Mouse (Mus musculus): ENCODE data around the gene Gm11238.
"Not testable (repeated sequence)": the region's sequence is repeated elsewhere in the genome, so short reads cannot be mapped to it uniquely, and the experiment has no call there.

The Gm11238 gene

DNA sequence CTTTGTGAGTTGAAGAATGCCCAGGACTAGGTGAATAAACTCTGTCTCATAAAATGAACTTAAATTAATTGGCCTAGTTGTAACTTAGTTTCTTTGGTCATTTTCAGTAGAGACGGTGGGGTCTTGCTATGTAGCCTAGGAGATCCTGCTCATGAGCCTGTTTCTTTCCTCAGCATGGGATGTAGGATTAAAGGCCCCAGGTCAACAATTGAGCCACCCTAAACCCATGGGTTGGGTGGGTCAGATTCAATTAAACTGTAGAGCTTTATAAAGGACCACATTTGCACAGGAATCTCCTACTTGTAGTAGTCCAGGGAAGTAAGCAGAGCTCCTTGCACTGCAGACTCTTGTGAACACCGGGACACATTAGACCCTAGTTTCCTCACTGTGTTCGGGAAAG is at the start of gene Gm11238:
Gene Gm11238 (plus strand): TSS at position 301 of the 400 bp plus-strand sequence.
- DNase-seq (ENCODE audit: low read depth): not testable (repeated sequence)

DNA sequence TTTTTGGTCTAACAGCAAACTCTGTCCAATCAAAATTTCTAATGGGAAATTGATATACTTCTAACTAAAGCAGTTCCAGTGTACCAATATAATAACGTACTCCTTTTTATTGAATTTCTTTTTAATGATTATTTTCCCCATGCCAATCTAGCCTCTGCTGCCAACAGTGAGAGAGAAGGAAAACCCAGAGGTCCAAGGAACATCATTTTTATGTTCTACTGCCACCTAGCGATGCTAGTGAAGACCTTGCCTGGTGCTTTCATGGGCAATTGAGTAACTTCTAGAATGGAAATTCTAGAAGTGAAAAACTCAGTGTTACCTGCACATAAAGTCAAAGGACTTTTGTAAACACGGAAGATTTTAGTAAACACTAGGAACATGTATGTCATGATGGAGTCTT is 8.4 kb upstream of the Gm11238 start:
- DNase-seq (ENCODE audit: low read depth): no peak

DNA sequence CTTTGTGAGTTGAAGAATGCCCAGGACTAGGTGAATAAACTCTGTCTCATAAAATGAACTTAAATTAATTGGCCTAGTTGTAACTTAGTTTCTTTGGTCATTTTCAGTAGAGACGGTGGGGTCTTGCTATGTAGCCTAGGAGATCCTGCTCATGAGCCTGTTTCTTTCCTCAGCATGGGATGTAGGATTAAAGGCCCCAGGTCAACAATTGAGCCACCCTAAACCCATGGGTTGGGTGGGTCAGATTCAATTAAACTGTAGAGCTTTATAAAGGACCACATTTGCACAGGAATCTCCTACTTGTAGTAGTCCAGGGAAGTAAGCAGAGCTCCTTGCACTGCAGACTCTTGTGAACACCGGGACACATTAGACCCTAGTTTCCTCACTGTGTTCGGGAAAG is 15.0 kb downstream of the Gm11238 start, which contains the start of gene Gm11237:
Gene Gm11237 (plus strand): TSS at position 301 of the 400 bp plus-strand sequence.
- not testable (repeated sequence) for DNase-seq (ENCODE audit: low read depth)

DNA sequence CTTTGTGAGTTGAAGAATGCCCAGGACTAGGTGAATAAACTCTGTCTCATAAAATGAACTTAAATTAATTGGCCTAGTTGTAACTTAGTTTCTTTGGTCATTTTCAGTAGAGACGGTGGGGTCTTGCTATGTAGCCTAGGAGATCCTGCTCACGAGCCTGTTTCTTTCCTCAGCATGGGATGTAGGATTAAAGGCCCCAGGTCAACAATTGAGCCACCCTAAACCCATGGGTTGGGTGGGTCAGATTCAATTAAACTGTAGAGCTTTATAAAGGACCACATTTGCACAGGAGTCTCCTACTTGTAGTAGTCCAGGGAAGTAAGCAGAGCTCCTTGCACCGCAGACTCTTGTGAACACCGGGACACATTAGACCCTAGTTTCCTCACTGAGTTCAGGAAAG is 30.1 kb downstream of the Gm11238 start, which contains the start of gene Gm11236:
Gene Gm11236 (plus strand): TSS at position 301 of the 400 bp plus-strand sequence.
- DNase-seq (ENCODE audit: low read depth): not testable (repeated sequence)

DNA sequence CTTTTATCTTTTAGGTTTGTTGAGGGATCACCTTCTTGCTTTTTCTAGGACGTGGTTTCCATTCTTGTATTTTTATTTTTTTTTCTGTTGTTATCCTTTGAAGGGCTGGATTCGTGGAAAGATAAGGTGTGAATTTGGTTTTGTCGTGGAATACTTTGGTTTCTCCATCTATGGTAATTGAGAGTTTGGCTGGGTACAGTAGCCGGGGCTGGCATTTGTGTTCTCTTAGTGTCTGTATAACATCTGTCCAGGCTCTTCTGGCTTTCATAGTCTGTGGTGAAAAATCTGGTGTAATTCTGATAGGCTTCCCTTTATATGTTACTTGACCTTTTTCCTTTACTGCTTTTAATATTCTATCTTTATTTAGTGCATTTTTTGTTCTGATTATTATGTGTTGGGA is 54.2 kb downstream of the Gm11238 start:
- not testable (repeated sequence) for DNase-seq (ENCODE audit: low read depth)

DNA sequence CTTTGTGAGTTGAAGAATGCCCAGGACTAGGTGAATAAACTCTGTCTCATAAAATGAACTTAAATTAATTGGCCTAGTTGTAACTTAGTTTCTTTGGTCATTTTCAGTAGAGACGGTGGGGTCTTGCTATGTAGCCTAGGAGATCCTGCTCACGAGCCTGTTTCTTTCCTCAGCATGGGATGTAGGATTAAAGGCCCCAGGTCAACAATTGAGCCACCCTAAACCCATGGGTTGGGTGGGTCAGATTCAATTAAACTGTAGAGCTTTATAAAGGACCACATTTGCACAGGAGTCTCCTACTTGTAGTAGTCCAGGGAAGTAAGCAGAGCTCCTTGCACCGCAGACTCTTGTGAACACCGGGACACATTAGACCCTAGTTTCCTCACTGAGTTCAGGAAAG is 60.4 kb downstream of the Gm11238 start, which contains the start of gene Gm11239:
Gene Gm11239 (plus strand): TSS at position 301 of the 400 bp plus-strand sequence.
- DNase-seq (ENCODE audit: low read depth): not testable (repeated sequence)

DNA sequence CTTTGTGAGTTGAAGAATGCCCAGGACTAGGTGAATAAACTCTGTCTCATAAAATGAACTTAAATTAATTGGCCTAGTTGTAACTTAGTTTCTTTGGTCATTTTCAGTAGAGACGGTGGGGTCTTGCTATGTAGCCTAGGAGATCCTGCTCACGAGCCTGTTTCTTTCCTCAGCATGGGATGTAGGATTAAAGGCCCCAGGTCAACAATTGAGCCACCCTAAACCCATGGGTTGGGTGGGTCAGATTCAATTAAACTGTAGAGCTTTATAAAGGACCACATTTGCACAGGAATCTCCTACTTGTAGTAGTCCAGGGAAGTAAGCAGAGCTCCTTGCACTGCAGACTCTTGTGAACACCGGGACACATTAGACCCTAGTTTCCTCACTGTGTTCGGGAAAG is 75.5 kb downstream of the Gm11238 start, which contains the start of gene Gm428:
Gene Gm428 (plus strand): TSS at position 301 of the 400 bp plus-strand sequence.
- not testable (repeated sequence) for DNase-seq (ENCODE audit: low read depth)
